Mouse (Mus musculus): ENCODE measurements around the gene Pecr.
"Not testable (repeated sequence)": the region's sequence is repeated elsewhere in the genome, so short reads cannot be mapped to it uniquely, and the experiment has no call there.

Gene Pecr

DNA sequence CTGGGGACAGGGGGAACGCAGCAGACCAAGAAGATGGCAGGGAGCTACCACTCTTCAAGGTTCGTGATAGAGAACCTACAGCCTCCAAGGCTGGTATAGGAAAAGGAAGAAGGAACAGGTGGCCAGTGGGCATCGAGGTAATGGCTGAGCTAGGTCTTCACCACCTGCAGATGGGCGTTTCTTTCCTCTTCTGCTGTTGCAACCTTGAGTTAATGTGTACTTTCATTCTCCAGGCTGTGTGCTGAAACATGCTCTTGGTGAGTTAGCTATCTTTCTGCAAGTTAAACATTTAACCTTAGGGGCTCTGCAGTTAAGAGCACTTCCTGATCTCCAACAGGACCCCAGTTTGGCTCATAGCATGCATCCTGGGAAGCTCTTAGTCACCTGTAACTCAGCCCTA, 3.8 kb upstream of the Pecr start:
- DNase-seq (ENCODE audit: low spot score) = no peak

GRCm38 (mm10) chr1:72286904-72287303, 2.8 kb upstream of the Pecr start:
- DNase-seq (ENCODE audit: low spot score) = no peak

GRCm38 (mm10) chr1:72284539-72284938, 425 bp upstream of the Pecr start:
- DNase-seq (ENCODE audit: low spot score) = no peak

- no peak for DNase-seq (ENCODE audit: low spot score)
Measured at GRCm38 (mm10) chr1:72282604-72283003, 1.5 kb downstream of the Pecr start.

DNA sequence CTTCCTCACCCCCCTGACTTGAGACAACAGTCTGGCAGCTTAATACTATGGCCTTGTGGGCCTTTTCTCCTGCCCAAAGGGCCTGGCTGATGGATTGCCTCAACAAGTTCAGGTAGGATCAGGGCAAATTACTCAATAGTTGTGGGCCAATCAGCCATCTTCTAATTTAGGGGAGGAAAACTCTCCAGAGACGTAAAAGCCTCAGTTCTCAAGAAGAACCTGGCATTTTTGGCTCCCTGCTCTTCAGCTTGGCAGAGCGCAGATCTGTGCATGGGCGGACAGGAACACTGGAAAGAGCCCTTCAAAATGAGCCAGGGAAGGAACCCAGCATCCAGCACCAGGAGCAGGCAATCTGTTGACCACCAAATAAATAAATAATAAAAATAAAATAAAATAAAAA, 6.0 kb downstream of the Pecr start:
- DNase-seq (ENCODE audit: low spot score) = no peak

- no peak for DNase-seq (ENCODE audit: low spot score)
Measured at GRCm38 (mm10) chr1:72263099-72263498, 21.0 kb downstream of the Pecr start.

DNA sequence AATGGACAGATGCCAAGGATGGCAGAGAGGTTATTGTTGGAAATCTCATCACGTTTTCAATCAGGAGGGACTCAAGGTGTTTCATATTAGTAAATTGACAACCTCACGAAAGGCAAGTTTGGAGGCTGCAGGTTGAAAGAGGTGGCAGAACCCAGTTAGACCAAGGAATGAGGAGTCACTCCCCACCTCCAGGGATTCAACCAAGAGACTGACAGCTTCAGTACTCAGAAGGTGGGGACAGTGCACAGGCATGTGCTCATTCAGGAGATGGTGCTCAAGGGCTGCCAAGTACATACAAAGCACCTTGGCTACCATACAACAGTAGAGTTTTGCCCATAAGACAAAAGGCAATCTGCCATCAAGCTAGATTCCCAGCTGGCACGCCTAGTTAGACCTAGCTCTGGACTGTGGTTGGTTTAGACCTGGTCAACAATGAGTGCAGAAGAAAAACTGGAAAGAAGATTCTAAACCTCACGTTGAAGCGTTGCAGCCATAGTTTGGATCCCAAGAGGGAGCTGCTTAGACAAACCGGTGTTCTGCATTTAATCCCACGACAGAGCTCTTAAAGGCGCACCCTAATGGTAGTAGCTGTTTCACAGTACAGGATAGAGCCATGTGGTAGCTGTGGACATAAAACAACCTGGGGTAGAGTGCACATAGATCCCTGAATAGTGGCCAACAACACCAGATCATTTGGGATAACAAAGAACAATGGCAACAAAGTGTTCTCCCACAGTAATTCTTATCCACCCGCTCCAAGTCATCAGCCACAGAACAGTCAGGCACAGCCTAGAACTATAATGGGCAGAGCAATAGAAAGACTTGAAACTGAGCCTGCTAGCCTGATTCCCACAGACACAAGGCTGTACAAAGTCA, 27.5 kb downstream of the Pecr start:
- DNase-seq (ENCODE audit: low spot score) = no peak

DNA sequence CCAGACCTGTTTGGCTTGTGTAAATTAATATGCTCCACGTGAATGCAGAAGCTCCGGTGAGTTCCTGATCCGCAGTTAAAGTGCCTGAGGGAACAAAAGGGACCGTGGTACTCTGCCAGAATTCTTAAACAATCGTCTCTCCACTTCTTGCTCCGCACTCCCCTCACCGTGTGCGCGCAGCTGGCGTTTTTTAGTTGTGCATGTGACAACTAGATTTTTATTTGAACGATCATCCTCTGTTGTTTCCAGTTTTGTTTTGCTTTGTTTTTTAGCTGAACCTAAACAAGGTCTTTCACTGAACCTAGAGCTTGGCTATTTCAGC, 28.3 kb downstream of the Pecr start:
- no peak for DNase-seq (ENCODE audit: low spot score)

DNA sequence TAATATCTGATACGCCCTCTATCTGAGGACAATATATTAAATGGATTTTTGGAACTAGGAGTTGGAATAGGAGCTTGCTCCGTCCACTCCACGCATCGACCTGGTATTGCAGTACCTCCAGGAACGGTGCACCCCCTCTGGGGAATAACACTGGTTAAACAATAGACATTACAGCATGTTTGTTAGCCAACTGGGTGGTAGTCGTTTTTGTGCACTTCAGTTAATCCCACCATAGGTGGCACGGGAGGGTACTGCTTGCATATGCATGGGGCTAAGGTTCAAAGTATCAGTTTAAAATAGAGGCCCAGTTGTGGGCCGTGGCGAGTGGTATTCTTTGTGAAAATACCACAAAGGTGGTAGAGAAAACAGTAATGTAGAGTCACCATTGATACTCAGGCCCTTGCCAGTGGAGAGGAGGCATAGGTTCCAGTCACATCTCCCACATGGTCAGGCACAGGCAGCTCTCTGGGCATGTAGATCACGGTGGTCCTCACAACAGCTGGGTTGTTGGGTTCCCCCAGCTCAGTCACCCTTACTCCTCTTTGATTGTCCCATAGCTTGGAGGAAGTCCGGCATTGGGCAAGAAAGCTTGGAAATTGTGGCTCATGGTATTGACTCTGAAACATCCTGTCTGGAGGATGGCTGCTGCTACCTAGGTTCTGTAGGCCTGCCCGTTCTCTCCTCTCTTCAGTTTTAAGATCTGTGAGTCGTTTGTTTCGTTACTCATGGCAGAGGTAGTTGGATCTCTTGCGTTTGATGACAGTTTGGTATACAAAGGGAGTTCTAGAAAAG, 28.9 kb downstream of the Pecr start:
- DNase-seq (ENCODE audit: low spot score) = peak; percentile 78

DNA sequence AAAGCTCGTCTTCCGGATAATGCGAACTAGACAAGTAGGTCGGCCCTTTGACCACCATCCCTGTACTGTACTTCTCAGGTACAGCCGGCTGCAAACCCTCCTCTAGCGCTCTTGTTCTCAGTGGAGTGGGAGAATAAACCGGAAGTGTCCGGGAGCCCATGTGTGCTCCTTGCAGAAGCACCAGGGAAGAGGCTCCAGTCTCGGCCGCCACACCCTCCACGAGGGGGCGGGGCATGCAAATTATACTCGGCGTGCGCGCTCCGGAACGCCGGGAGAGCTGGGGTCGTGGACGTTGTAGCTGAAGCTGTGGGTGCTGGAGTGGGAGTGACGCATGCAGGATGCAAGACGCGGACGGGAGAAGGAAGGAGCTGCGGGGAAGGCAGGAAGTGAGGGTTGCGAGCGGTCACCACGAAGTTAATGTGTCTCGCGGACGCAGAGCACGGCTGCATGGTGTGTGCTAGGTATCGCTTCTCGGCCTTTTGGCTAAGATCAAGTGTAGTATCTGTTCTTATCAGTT, 29.5 kb downstream of the Pecr start:
- peak; percentile 87 for DNase-seq (ENCODE audit: low spot score)

DNA sequence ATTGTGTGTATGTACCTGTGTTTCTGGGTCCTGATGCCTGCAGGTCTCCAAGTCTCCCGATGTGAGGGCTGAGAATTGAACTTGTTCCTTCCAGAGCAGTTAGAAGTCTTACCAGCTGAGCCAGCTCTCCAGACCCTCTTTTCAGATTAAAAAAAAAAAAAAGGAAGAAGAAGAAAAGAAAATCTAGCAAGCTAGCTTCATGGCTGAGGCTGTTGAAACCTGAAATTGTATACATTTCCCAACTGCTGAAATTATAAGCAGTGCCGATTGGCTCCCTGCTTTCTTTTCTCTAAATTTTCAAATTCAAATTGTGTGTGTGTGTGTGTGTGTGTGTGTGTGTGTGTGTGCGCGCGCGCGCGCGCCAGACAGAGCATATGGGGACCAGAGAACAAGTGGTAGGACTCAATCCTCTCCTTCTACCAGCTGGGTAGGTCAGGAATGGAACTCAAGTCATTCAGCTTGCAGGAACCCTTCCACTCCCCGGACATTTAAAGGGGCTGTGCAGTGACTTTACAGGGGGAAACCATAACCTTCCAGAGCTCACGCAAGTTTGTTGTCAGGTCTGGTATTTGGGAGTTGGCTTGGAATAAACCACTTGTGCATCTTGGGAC, 30.1 kb downstream of the Pecr start:
- DNase-seq (ENCODE audit: low spot score) = no peak

DNA sequence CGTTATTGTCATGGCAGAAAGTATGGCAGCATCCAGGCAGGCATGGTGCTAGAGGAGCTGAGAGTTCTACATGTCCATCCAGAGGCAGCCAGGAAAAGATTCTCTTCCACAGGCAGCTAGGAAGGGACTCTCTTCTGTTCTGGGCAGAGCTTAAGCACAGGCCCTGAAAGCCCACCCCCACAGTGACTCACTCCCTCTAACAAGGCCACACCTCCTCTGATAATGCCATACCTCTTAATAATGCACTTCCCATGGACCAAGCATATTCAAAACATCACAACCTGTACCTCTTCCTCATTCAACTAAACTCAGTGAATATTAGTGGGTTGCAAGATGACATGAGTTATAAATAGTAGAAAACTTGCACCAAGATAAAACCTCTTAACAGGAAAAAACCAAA, 32.3 kb downstream of the Pecr start:
- no peak for DNase-seq (ENCODE audit: low spot score)

- DNase-seq (ENCODE audit: low spot score) = not testable (repeated sequence)
Measured at GRCm38 (mm10) chr1:72248226-72248737, 35.8 kb downstream of the Pecr start.

DNA sequence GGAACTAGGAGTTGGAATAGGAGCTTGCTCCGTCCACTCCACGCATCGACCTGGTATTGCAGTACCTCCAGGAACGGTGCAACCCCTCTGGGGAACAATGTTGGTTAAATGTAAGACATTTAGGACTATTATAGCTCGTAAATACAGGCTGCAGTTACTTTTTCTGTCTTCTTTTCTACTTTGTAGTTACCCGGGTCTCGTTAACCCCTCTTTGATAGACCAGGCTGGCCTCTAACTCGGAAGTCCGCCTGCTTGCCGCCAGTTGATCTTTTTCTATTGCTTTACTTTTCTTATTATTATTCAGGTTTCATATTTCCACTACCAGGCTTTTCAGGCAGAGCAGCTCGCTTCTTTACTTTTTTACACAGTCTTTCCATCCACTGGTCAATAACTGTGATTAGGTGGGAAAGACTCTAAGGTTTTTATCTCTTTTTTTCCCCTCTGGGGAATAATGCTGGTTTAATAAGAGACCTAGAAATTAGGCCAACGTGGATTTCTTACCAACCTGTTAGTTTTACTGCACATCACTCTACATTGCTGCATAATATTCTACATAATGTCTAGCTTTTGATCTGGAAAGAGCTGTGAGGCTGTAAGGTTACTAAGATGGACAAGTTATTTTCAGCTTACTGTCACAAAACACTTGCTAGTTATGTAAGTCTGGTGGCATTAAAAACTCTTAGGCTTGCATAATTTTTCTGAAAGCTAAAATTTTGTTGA, 39.6 kb downstream of the Pecr start:
- DNase-seq (ENCODE audit: low spot score) = peak; percentile 70

DNA sequence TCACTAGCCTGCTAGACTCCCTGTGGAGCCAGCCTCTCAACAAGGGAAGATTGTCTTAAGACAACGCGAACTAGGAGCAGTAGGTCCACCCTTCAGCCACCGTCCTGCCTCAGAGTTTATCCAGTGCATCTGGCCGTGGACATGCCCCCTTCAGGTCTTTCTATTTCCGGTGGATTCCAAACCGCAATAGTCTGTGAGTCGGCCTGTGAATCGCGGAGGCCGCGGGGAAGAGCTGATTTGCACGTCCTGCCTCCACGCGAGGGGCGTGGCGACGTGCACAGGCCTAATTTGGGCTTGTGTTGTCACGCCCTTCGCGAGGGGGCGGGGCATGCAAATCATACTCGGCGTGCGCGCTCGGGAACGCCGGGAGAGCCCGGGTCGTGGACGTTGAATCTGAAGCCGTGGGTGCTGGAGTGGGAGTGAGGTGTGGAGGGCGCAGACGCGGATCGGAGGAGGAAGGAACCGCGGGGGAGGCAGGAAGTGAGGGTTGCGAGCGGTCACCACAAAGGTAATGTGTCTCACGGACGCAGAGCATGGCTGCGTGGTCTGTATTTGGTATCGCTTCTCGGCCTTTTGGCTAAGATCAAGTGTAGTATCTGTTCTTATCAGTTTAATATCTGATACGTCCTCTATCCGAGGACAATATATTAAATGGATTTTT, 40.3 kb downstream of the Pecr start:
- DNase-seq (ENCODE audit: low spot score) = peak; percentile 98

DNA sequence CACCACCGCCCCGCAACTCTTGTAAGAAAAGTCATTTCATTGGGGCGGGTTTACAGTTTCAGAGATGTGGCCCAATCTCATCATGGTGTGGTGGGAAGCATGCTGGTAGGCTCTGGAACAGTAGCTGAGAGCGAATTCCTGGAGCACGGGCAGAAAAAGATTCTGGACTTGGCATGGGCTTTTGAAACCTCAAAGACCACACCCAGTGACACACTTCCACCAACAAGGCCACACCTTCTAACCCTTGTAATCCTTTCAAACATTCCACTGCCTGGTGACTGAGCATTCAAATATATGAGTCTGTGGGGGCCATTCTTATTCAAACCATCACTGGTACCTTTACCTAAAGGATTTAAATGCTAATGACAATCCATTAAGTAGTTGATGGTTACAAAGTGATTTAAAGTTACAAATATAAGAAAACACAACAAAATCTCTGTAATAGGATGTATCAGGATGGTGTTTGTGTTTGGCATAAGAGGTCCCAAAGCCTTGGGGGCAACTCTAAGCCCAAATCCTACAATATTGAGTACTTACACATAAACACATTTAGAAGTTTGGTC, 41.5 kb downstream of the Pecr start:
- no peak for DNase-seq (ENCODE audit: low spot score)

GRCm38 (mm10) chr1:72239113-72239512, 45.0 kb downstream of the Pecr start:
- DNase-seq (ENCODE audit: low spot score) = not testable (repeated sequence)

GRCm38 (mm10) chr1:72238016-72238580, 46.0 kb downstream of the Pecr start:
- no peak for DNase-seq (ENCODE audit: low spot score)

GRCm38 (mm10) chr1:72237007-72237775, 46.9 kb downstream of the Pecr start:
- no peak for DNase-seq (ENCODE audit: low spot score)
